Mouse (Mus musculus): ENCODE results near the gene Cacna2d2.

The Cacna2d2 gene

DNA sequence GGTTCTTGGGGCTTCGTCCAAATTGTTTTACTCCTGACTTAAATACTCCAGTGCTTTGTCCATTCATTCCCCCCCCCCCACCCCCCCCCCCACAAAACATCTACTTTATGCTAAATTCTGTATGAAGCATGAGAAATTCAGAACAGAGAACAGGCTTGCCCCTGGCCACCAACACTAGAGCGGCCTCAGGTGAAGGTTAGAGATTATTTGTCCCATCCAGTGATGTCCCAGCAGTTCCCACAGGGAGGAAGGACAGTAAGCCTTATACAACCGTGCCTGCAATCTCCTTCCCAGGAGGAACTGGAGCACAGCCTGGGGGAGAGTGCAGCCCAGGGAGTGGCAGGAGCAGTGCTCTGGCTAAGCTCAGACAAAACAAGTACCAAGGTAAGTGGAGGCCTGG lies 179.2 kb downstream of the Cacna2d2 start, which contains the start of gene Naa80:
TSS of gene Naa80 (plus strand) at position 301 of the 400 bp plus-strand sequence.
- DNase-seq (ENCODE audit: low spot score in 2 of 2): no peak
